Comparison of ENCODE assay signal across 11 mouse cellular contexts in the genomic region with DNA sequence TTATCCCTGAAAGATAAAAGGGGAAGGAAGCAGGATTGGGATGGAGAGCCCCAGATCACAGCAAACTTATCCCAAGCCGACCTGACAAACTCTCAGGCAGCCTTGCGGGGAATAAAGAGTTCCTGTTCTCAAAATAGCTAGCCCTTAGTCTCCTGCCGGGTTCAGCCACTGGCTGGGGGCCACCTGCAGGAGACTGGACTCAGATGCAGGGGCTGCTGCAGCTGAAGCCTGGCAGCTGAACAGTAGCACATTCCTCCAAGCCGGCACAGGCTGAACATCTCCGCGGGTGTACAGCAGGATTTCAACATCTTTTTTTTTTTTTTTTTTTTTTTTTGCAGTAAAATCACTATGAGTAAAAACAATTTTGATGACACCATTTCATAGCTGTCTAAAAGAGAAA.
A peak's percentile ranks its signal among the peaks of the same experiment; 100 is the strongest.
DNase-seq lines count a peak whose midpoint lies in the region; ATAC-seq lines count a peak whose summit lies in the region.
"Had no signal": no experiment of that assay in that cellular context is flagged by ENCODE, and none has a peak within 500 bp of the region (broad histone marks: within the 10 kb centered on the region; RNA-seq: fewer than 3 reads in every experiment).

No protein-coding gene starts in this region.

- H3K36me3 ChIP-seq in heart, embryonic 10.5 days = no peaks in the 10 kb centered on the region
- no peaks in the 10 kb centered on the region for H3K36me3 ChIP-seq in midbrain, embryonic 11.5 days (ENCODE audit: control insufficient read depth, insufficient read depth, low read length)
- peaks cover 32% of the 10 kb centered on the region for H3K36me3 ChIP-seq in midbrain, embryonic 13.5 days
- H3K36me3 ChIP-seq: hindbrain, embryonic 15.5 days; limb, embryonic 15.5 days had no signal

- no peaks in the 10 kb centered on the region for H3K27me3 ChIP-seq in heart, embryonic 10.5 days (ENCODE audit: insufficient read depth, poor library complexity, severe bottlenecking)
- H3K27me3 ChIP-seq in midbrain, embryonic 11.5 days (ENCODE audit: control insufficient read depth, insufficient read depth, low read length) = no peaks in the 10 kb centered on the region
- H3K27me3 ChIP-seq in midbrain, embryonic 13.5 days = no peaks in the 10 kb centered on the region
- H3K27me3 ChIP-seq: hindbrain, embryonic 15.5 days; limb, embryonic 15.5 days had no signal

- peak; percentile 90 for DNase-seq in heart, adult 11 months
- no peak for DNase-seq in heart, embryonic 10.5 days (ENCODE audit: low spot score)
- peak; percentile 84 for DNase-seq in midbrain, embryonic 11.5 days (ENCODE audit: low spot score, missing footprints)
- DNase-seq in heart, adult 9 months (ENCODE audit: low spot score in 2 of 2) = peak; percentile 2 to 8
- DNase-seq in skeletal muscle tissue, adult 2 months (ENCODE audit: low read depth, low spot score) = peak; percentile 13
- DNase-seq: cerebellum, adult 8-10 months; kidney, postnatal 14 days had no signal

- 0 out of 2 replicates have a peak, but pooled peaks cover 2% of the 10 kb centered on the region for H3K4me1 ChIP-seq in heart, embryonic 10.5 days
- H3K4me1 ChIP-seq in midbrain, embryonic 11.5 days (ENCODE audit: control insufficient read depth, insufficient read depth, low read length) = no peaks in the 10 kb centered on the region
- H3K4me1 ChIP-seq in midbrain, embryonic 13.5 days (replicated peaks) = peaks cover 11% of the 10 kb centered on the region; the same call in 1 of the 2 replicates
- H3K4me1 ChIP-seq: hindbrain, embryonic 15.5 days; limb, embryonic 15.5 days had no signal

- H3K9me3 ChIP-seq in heart, embryonic 10.5 days = no peaks in the 10 kb centered on the region
- H3K9me3 ChIP-seq in midbrain, embryonic 11.5 days (ENCODE audit: control insufficient read depth, low read length) = no peaks in the 10 kb centered on the region
- H3K9me3 ChIP-seq in midbrain, embryonic 13.5 days = no peaks in the 10 kb centered on the region
- H3K9me3 ChIP-seq: hindbrain, embryonic 15.5 days; limb, embryonic 15.5 days had no signal

- H3K4me2 ChIP-seq in midbrain, embryonic 11.5 days = no peak overlapping the region
- H3K4me2 ChIP-seq in midbrain, embryonic 13.5 days (replicated peaks) = no peak overlapping the region
- H3K4me2 ChIP-seq: hindbrain, embryonic 15.5 days; limb, embryonic 15.5 days had no signal

- H3K4me3 ChIP-seq in heart, embryonic 10.5 days = no peak overlapping the region
- H3K4me3 ChIP-seq in midbrain, embryonic 11.5 days (ENCODE audit: low read depth, low read length) = no peak overlapping the region
- H3K4me3 ChIP-seq in midbrain, embryonic 13.5 days (replicated peaks) = no peak overlapping the region
- H3K4me3 ChIP-seq: hindbrain, embryonic 15.5 days; limb, embryonic 15.5 days had no signal

- H3K27ac ChIP-seq in heart, embryonic 10.5 days = no peak overlapping the region
- H3K27ac ChIP-seq in midbrain, embryonic 11.5 days (ENCODE audit: low read depth, low read length) = no peak overlapping the region
- no peak overlapping the region for H3K27ac ChIP-seq in midbrain, embryonic 13.5 days
- H3K27ac ChIP-seq: hindbrain, embryonic 15.5 days; limb, embryonic 15.5 days had no signal

- H3K9ac ChIP-seq in midbrain, embryonic 11.5 days (ENCODE audit: low read length) = no peak overlapping the region
- H3K9ac ChIP-seq in midbrain, embryonic 13.5 days (replicated peaks) = no peak overlapping the region
- H3K9ac ChIP-seq: hindbrain, embryonic 15.5 days; limb, embryonic 15.5 days had no signal

- 22% methylated on average over 6 of the region's 6 CpGs for WGBS in heart, embryonic 10.5 days
- WGBS in midbrain, embryonic 11.5 days = 41% methylated on average over 6 of the region's 6 CpGs
- WGBS in midbrain, embryonic 13.5 days = 24% methylated on average over 6 of the region's 6 CpGs

- no peak for ATAC-seq in midbrain, embryonic 11.5 days (ENCODE audit: low FRiP score)
- no peak for ATAC-seq in midbrain, embryonic 13.5 days
- no peak for ATAC-seq in CD4-positive, CD25-positive, alpha-beta regulatory T cell, adult 4 months
